Mouse (Mus musculus) heart, embryonic 12.5 days (tissue): ENCODE data around the gene Il25. TPM values are rescaled to one million over a fixed set of nuclear protein-coding genes. Genes with fewer than 3 reads are reported as not detected.

ENCODE experiments used
- ATAC-seq: fragments of 200-750 bp; cut with Nextera tagmentation; 2 replicates; pipeline ENCODE4 v1.8.0; 2017; ENCODE audit warnings: moderate TSS enrichment, moderate library complexity; ENCODE audit not compliant: insufficient number of reproducible peaks, low FRiP score
- H3K27ac ChIP-seq: fragments of 300-500 bp; sonication (generic); 2 replicates; pipeline ENCODE4 v1.5.1; 2016; ENCODE audit warnings: mild to moderate bottlenecking, moderate library complexity; ENCODE audit not compliant: poor library complexity, severe bottlenecking
- H3K27me3 ChIP-seq: fragments of 300-500 bp; sonication (generic); replicated peaks from 2 replicates; pipeline ENCODE4 v1.6.1; 2016; ENCODE audit warnings: mild to moderate bottlenecking, moderate library complexity
- H3K36me3 ChIP-seq: fragments of 300-500 bp; sonication (generic); 2 replicates; pipeline ENCODE4 v1.6.1; 2016; ENCODE audit warnings: mild to moderate bottlenecking, moderate library complexity
- H3K4me1 ChIP-seq: fragments of 300-500 bp; sonication (generic); replicated peaks from 2 replicates; pipeline ENCODE4 v1.6.1; 2016; ENCODE audit warnings: mild to moderate bottlenecking
- H3K4me2 ChIP-seq: fragments of 300-500 bp; sonication (generic); 2 replicates; pipeline ENCODE4 v1.6.1; 2016; ENCODE audit warnings: mild to moderate bottlenecking, moderate library complexity
- H3K4me3 ChIP-seq: fragments of 300-500 bp; sonication (generic); 2 replicates; pipeline ENCODE4 v1.5.1; 2016; ENCODE audit warnings: mild to moderate bottlenecking
- H3K9ac ChIP-seq: fragments of 300-500 bp; sonication (generic); 2 replicates; pipeline ENCODE4 v1.6.1; 2016; ENCODE audit warnings: mild to moderate bottlenecking, moderate library complexity
- H3K9me3 ChIP-seq: fragments of 300-500 bp; sonication (generic); replicated peaks from 2 replicates; pipeline ENCODE4 v1.6.1; 2016; ENCODE audit warnings: mild to moderate bottlenecking, moderate library complexity
- WGBS: fragments of 180-500 bp; shearing (Covaris S2); methylation state at CpG from one replicate; pipeline ENCODE4 v1.1.7; 2016; 5-methylcytosine and 5-hydroxymethylcytosine counted together
- polyA plus RNA-seq: library from polyadenylated mRNA; unstranded; fragments of >200 nt; fragmentation: Nextera tagmentation; extraction: Ambion mirVana; gene quantifications from 2 replicates; pipeline ENCODE4 v1.2.1, GENCODE M21; 2016

The Il25 gene
- not detected in 2 replicates for polyA plus RNA-seq

DNA sequence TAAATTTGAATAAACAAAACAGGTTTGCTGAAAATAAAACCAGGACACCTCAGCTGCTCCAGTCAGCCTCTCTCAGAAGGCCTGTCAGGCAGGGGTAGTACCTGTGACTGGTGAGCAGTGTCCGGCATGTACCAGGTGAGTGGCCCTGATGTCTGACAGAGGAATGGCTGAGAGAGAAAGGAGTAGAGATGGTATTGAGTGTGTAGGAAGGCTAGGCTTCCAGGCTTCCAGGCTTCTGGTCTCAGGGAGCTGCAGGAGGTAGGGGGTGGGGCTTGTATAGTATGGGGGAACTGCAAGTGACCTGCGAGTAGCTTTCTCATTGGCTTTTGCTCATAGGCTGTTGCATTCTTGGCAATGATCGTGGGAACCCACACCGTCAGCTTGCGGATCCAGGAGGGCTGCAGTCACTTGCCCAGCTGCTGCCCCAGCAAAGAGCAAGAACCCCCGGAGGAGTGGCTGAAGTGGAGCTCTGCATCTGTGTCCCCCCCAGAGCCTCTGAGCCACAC lies at the start of gene Il25:
Gene Il25 (plus strand): TSS at position 51 of the 506 bp plus-strand sequence.
- 39% methylated on average over 6 of the region's 6 CpGs for WGBS
- H3K36me3 ChIP-seq, result no peaks in the 10 kb centered on the region
- no peak within 1 kb of the TSS for H3K27ac ChIP-seq
- no peak for ATAC-seq
- peaks cover 23% of the 10 kb centered on the region for H3K27me3 ChIP-seq
- no peak within 1 kb of the TSS for H3K4me2 ChIP-seq
- H3K9ac ChIP-seq, result peak within 1 kb of the TSS; percentile 40; the same call in 1 of the 2 replicates
- peaks cover 20% of the 10 kb centered on the region for H3K4me1 ChIP-seq
- H3K9me3 ChIP-seq, result no peaks in the 10 kb centered on the region
- H3K4me3 ChIP-seq, result no peak within 1 kb of the TSS

DNA sequence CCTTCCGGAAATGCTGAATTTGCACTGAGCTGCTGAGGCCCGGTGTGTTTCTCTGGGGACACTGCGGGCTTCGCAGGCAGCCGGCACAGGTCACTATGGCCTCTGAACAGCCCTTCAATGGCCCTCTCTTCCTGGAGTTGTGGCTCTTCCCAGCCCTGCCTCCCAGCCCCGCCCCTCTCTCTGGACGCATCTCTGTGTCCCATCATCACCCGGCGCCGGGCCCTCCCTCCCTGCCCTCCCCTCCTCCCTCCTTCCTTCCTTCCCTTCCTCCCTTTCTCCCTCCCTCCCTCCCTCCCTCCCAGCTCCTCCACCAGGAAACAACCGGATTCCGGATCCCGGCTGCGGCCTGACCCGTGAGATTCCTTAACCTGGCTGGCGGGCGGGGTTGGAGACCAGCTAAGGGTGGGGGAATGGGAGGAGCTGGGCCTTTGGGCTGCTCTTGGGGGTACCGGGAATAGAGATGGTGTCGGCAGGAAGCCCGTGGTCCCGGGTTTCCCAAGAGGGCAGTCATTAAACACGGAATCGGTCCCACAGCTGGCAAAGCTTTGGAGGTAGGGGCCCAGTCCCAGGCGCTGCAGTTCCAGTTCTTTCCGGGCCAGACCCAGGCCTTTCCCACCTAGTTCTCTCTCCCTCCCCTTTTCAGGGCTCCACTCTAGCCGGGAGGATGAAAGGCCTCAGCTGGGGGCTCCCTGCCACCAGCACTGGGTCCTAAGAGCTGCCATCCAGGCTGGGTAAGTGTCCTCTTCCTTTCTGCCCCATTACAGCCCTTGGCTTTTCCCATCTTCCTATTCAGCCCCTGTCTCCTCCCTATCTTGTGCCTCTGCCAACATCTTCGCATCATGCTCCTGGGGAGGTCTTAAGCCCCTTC lies 49.1 kb upstream of the Il25 start, which contains the start of the genes Bcl2l2 and Gm20521:
Gene Bcl2l2 (plus strand): TSS at position 224 of the 868 bp plus-strand sequence.
Gene Gm20521 (plus strand): TSS at position 288 of the 868 bp plus-strand sequence.
- Histone ChIP-seq H3K27ac (peak within 1 kb of the TSS; percentile 96), H3K9ac (peak within 1 kb of the TSS; percentile 88), H3K9me3 (no peaks in the 10 kb centered on the region), H3K27me3 (no peaks in the 10 kb centered on the region), H3K4me1 (peaks cover 33% of the 10 kb centered on the region), H3K4me3 (peak within 1 kb of the TSS; percentile 73), H3K36me3 (peaks cover 25% of the 10 kb centered on the region; the same call in 1 of the 2 replicates), H3K4me2 (peak within 1 kb of the TSS; percentile 80)
- whole genome bisulfite sequencing, result under 1% methylated on average over 26 of the region's 27 CpGs
- ATAC-seq, result peak; percentile 91

DNA sequence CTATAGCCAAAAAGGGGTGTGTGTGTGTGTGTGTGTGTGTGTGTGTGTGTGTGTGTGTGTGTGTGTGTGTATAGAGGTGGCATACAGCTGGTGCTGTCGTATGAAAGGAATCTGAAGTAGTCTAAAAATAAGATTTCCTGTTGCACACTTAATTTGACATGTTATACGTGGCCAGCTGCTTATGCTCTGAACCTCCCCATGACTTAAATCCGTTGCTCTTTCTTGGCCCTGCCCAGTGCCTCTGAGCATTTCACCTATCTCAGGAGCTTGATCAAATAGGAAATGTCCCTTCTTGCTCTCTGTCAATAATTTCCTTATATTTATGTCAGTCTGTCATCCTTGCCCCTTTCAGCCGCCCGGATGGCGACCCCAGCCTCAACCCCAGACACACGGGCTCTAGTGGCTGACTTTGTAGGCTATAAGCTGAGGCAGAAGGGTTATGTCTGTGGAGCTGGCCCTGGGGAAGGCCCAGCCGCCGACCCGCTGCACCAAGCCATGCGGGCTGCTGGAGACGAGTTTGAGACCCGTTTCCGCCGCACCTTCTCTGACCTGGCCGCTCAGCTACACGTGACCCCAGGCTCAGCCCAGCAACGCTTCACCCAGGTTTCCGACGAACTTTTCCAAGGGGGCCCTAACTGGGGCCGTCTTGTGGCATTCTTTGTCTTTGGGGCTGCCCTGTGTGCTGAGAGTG lies 48.3 kb upstream of the Il25 start:
- Histone ChIP-seq H3K27ac (peak overlapping the region; percentile 96), H3K27me3 (no peaks in the 10 kb centered on the region), H3K4me2 (peak overlapping the region; percentile 80), H3K4me3 (peak overlapping the region; percentile 73), H3K36me3 (peaks cover 26% of the 10 kb centered on the region; the same call in 1 of the 2 replicates), H3K4me1 (peaks cover 33% of the 10 kb centered on the region), H3K9ac (peak overlapping the region; percentile 88), H3K9me3 (no peaks in the 10 kb centered on the region)
- WGBS, result 28% methylated on average over 21 of the region's 21 CpGs
- peak; percentile 3; the same call in 1 of the 2 replicates for ATAC-seq

DNA sequence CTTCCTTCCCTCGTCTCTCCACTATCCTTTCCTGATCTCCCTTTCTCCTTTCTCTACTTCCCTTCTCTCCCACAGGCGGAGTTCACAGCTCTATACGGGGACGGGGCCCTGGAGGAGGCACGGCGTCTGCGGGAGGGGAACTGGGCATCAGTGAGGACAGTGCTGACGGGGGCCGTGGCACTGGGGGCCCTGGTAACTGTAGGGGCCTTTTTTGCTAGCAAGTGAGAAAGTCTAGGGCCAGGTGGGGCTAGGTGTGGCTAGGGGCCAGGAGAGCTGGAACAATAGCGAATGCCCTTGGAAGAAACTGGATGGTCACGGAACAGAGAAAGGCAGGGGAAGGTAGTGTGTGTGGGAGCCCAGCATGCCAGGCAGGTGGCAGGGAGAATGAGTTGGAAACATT lies 47.2 kb upstream of the Il25 start:
- H3K9me3 ChIP-seq, result no peaks in the 10 kb centered on the region
- H3K4me1 ChIP-seq, result peaks cover 33% of the 10 kb centered on the region
- no peaks in the 10 kb centered on the region for H3K27me3 ChIP-seq
- H3K27ac ChIP-seq, result no peak overlapping the region
- no peak overlapping the region for H3K9ac ChIP-seq
- no peak for ATAC-seq
- no peak overlapping the region for H3K4me3 ChIP-seq
- H3K4me2 ChIP-seq, result peak overlapping the region; percentile 9; the same call in 1 of the 2 replicates
- WGBS, result 88% methylated on average over 11 of the region's 11 CpGs
- H3K36me3 ChIP-seq, result peaks cover 26% of the 10 kb centered on the region; the same call in 1 of the 2 replicates

DNA sequence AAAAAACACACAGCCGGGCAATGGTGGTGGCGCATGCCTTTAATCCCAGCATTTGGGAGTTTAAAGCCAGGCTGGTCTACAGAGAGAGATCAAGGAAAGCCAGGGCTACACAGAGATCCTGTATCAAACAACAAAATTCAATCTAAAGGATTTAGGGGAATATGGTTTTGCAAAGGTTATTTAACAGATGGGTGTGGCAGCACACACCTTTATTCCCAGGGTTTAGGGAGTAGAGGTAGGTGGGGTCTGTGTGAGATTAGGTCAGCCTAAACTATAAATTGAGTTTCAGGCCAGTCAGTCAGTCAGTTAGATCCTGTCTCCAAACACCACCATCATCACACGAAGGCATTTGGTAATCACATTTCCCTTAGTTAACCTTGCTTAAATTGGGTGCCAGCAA lies 40.3 kb upstream of the Il25 start, which contains the start of gene Pabpn1:
Gene Pabpn1 (plus strand): TSS at position 301 of the 400 bp plus-strand sequence.
- peak within 1 kb of the TSS; percentile 96 for H3K4me3 ChIP-seq
- 0 out of 2 replicates have a peak within 1 kb of the TSS, but pooled peaks have one; percentile 55 for H3K9ac ChIP-seq
- peaks cover 16% of the 10 kb centered on the region for H3K4me1 ChIP-seq
- no peak for ATAC-seq
- WGBS, result 89% methylated on average over 3 of the region's 3 CpGs
- peak within 1 kb of the TSS; percentile 63 for H3K4me2 ChIP-seq
- no peaks in the 10 kb centered on the region for H3K27me3 ChIP-seq
- peaks cover 25% of the 10 kb centered on the region for H3K36me3 ChIP-seq
- H3K27ac ChIP-seq, result peak within 1 kb of the TSS; percentile 79
- H3K9me3 ChIP-seq, result no peaks in the 10 kb centered on the region

DNA sequence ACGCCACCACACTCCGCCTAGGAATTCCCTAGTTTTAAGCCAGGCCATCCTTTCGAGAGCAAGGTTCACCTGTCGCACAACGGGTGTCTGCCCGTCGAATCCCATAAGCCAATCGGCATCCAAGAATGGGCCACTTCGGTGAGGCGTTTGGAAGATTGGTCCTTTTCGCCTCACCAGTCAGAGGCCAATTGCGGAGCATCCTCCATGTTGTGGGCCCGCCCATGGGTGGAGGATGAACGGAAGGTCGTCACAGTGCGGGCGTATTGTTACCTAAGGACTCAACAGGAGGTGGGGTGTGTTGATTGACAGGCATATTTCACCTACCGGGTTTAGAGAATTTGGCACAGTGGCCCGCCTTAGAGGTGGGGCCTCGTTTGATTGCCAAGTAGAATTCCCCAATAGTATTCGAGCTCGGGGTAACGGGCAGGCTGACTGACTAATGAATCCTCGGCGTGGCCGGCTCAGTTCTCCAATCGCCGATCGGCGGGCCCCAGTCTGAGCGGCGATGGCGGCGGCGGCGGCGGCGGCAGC lies 38.8 kb upstream of the Il25 start:
- WGBS, result under 1% methylated on average over 38 of the region's 38 CpGs
- H3K4me3 ChIP-seq, result peak overlapping the region; percentile 96
- H3K9ac ChIP-seq, result peak overlapping the region; percentile 100
- H3K27me3 ChIP-seq, result no peaks in the 10 kb centered on the region
- H3K36me3 ChIP-seq, result peaks cover 31% of the 10 kb centered on the region
- no peaks in the 10 kb centered on the region for H3K9me3 ChIP-seq
- H3K27ac ChIP-seq, result peak overlapping the region; percentile 97
- H3K4me2 ChIP-seq, result peak overlapping the region; percentile 63
- ATAC-seq, result peak; percentile 97
- H3K4me1 ChIP-seq, result peaks cover 22% of the 10 kb centered on the region

DNA sequence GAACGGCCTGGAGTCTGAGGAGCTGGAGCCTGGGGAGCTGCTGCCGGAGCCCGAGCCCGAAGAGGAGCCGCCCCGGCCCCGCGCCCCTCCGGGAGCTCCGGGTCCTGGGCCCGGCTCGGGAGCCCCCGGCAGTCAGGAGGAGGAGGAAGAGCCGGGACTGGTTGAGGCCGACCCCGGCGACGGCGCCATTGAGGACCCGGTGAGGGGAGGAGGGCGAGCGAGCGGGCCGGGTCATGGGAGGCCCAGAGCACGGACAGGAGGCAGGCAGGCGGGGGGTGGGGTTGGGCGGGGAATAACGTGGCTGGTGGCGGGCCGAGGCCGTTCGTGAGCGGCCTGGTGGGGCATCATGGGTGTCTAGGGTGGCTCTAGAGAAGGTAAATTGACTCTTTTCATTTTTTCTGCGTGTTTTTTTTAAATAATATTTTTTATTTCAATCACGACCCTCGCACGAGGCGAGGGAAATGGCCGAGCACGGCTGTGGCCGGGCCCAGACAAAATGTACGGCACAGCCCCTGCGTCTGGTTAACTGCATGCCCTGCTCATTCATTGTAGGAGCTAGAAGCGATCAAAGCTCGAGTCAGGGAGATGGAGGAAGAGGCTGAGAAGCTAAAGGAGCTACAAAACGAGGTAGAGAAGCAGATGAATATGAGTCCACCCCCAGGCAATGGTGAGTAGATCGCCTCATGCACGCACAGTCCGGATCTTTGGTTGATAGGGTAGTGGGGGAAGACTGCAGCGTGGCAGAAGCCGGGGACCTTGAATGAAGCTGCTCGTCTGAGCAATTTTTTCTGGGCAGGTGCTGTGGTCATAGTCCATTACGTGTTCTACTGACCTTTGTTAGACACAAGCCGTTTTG lies 38.0 kb upstream of the Il25 start:
- peak; percentile 79 for ATAC-seq
- H3K27me3 ChIP-seq, result no peaks in the 10 kb centered on the region
- no peaks in the 10 kb centered on the region for H3K9me3 ChIP-seq
- under 1% methylated on average over 44 of the region's 54 CpGs for WGBS
- peak overlapping the region; percentile 96 for H3K4me3 ChIP-seq
- peak overlapping the region; percentile 72 for H3K4me2 ChIP-seq
- H3K36me3 ChIP-seq, result peaks cover 35% of the 10 kb centered on the region
- peak overlapping the region; percentile 100 for H3K9ac ChIP-seq
- H3K27ac ChIP-seq, result peak overlapping the region; percentile 97
- H3K4me1 ChIP-seq, result peaks cover 22% of the 10 kb centered on the region

DNA sequence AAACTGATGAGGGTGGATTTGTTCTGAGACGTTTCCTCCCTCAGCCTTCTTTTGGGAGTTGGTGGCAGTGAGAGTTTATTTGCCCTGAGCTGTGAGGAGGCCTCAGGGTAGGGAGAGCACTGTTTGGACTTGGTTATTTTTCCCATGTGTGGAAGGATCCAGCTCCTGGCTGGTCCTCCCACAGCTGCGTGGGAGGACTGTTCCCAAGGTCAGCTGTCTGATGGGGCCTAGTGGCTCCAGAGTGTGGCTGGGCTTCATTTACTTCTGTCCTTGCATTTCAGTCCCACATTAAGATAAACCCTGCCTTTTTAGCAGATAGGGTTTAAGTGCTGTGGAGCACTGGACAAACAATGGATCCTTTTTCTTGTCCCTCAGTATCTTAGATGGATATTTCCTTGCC lies 35.0 kb upstream of the Il25 start:
- Histone ChIP-seq H3K27me3 (no peaks in the 10 kb centered on the region), H3K4me3 (no peak overlapping the region), H3K9ac (peak overlapping the region; percentile 59; the same call in 1 of the 2 replicates), H3K36me3 (peaks cover 35% of the 10 kb centered on the region), H3K4me1 (peaks cover 22% of the 10 kb centered on the region), H3K27ac (peak overlapping the region; percentile 56), H3K9me3 (no peaks in the 10 kb centered on the region), H3K4me2 (no peak overlapping the region)
- 32% methylated on average over 2 of the region's 2 CpGs for WGBS
- ATAC-seq, result no peak

DNA sequence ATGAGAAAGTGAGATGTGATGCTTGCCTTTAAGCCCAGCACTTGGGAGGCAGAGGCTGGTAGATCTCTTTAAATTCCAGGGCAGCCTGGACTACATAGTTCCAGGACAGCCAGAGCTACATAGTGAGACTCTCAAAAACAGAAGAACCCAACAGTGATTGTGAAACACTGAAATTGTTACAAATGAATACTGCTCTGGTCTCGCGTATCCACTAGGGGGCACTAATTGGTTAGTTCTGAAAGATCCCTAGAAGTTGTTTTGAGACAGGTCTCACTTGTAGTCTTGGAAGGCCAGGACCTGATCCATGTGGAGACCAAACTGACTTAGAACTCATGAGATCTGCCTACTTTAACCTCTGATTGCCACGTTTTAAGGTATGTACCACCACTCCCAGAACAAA lies 32.1 kb upstream of the Il25 start:
- ATAC-seq, result no peak; the same call in 1 of the 2 replicates
- no peak overlapping the region for H3K4me3 ChIP-seq
- H3K9ac ChIP-seq, result no peak overlapping the region
- H3K4me1 ChIP-seq, result peaks cover 26% of the 10 kb centered on the region
- 0% methylated on average over 3 of the region's 3 CpGs for WGBS
- H3K4me2 ChIP-seq, result no peak overlapping the region
- H3K36me3 ChIP-seq, result peaks cover 43% of the 10 kb centered on the region
- H3K27me3 ChIP-seq, result no peaks in the 10 kb centered on the region
- no peak overlapping the region for H3K27ac ChIP-seq
- H3K9me3 ChIP-seq, result no peaks in the 10 kb centered on the region

DNA sequence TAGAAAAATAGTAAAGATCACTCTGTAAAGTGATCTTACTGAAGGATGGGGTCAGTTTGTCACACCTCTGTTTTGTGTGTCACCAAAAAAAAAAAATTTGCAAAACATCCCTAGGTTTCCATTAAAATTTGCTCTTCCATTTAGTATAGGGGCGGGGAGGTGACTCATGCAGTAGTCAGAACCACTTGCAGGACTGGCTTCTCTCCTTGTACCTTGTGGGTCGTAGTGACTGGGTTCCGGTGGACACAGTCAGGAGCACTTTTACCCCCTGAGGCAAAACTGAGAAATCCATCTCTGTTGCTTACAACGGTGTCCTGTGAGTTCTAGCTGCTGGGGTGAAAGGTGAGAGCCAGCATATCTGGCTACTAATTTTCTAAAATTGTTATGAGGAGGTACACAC lies 28.9 kb upstream of the Il25 start:
- Histone ChIP-seq H3K9me3 (no peaks in the 10 kb centered on the region), H3K36me3 (peaks cover 42% of the 10 kb centered on the region), H3K27ac (no peak overlapping the region), H3K4me1 (peaks cover 10% of the 10 kb centered on the region; the same call in 1 of the 2 replicates), H3K27me3 (0 out of 2 replicates have a peak, but pooled peaks cover 6% of the 10 kb centered on the region), H3K9ac (no peak overlapping the region), H3K4me3 (no peak overlapping the region), H3K4me2 (no peak overlapping the region)
- no peak for ATAC-seq
- 88% methylated on average over 4 of the region's 4 CpGs for WGBS
